ENCODE assay signal across 28 mouse cellular contexts in the genomic region with DNA sequence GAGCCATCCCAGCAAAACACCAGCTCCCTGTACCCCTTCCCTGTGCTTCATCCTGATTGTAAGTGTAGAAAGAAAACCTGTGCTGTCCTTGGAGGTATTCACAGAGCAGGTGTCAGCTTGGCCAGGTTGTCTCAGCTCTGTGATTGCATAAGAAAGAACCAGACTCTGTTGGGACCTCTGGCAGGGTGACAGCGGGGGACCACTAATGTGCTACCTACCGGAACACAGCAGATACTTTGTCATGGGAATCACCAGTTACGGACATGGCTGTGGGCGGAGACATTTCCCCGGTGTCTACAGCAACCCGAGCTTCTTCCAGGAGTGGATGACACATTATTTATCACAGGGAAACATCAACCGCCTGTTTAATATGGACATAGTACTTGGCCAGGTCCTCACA. TPM values are rescaled to one million over a fixed set of nuclear protein-coding genes. Genes with fewer than 3 reads are reported as not detected.
A peak's percentile ranks its signal among the peaks of the same experiment; 100 is the strongest.
DNase-seq lines count a peak whose midpoint lies in the region; TF ChIP-seq lines count a peak whose summit lies in the region.
"Had no signal": no experiment of that assay in that cellular context is flagged by ENCODE, and none has a peak within 500 bp of the region (broad histone marks: within the 10 kb centered on the region; RNA-seq: fewer than 3 reads in every experiment).

No protein-coding gene starts in this region.

- intact Hi-C loops in gastrocnemius, postnatal 14 days (cut with DNase I; ENCODE audit: low total_unique reads) = no loop called here

- peak; percentile 59 for DNase-seq in heart, adult 11 months
- no peak for DNase-seq in heart, adult 18-20 months
- no peak for DNase-seq in testis, postnatal 10 days (ENCODE audit: low spot score)
- DNase-seq in ES-CJ7 (ENCODE audit: low read depth, low spot score) (peak; percentile 66), ZHBTc4 (ENCODE audit: low read depth, low spot score) (peak; percentile 88)
- DNase-seq in gastrocnemius, postnatal 14 days = no peak
- no peak for DNase-seq in retina, embryonic 14.5 days (ENCODE audit: low spot score)
- DNase-seq: adrenal gland, adult 2 months; adrenal gland, postnatal 10 days; adrenal gland, postnatal 25 days; cerebellum, adult 11 months; cerebellum, adult 2 months; cerebellum, adult 9-10 months; cerebellum, postnatal 10 days; cerebellum, postnatal 25 days; forebrain, postnatal 0 days had no signal

- TF ChIP-seq CTCF in testis, adult 2 months (IDR thresholded peaks at IDR 0.05; ENCODE audit: control insufficient read depth, insufficient read depth, insufficient replicate concordance, low read depth, low read length) = no peak

- no peak for TF ChIP-seq POLR2A in testis, adult 2 months (IDR thresholded peaks at IDR 0.05; ENCODE audit: control insufficient read depth, low read depth, low read length)

- H3K4me3 ChIP-seq in testis, adult 2 months (ENCODE audit: control insufficient read depth, low read depth, low read length) = peak overlapping the region; percentile 66
- H3K4me3 ChIP-seq: embryonic facial prominence, embryonic 10.5 days; embryonic facial prominence, embryonic 12.5 days; forebrain, embryonic 13.5 days; forebrain, embryonic 15.5 days had no signal

- H3K36me3 ChIP-seq in testis, adult 2 months (ENCODE audit: control insufficient read depth, insufficient read depth, low read length) = no peaks in the 10 kb centered on the region
- H3K36me3 ChIP-seq: embryonic facial prominence, embryonic 10.5 days; embryonic facial prominence, embryonic 12.5 days; forebrain, embryonic 15.5 days had no signal

- H3K27me3 ChIP-seq in testis, adult 2 months (ENCODE audit: control insufficient read depth, insufficient read depth, low read length) = no peaks in the 10 kb centered on the region
- H3K27me3 ChIP-seq: embryonic facial prominence, embryonic 12.5 days; forebrain, embryonic 13.5 days; forebrain, embryonic 15.5 days had no signal

- no peaks in the 10 kb centered on the region for H3K4me1 ChIP-seq in testis, adult 2 months (ENCODE audit: control insufficient read depth, insufficient read depth, low read length)
- H3K4me1 ChIP-seq: embryonic facial prominence, embryonic 12.5 days; forebrain, embryonic 13.5 days; forebrain, embryonic 15.5 days had no signal

- no peak overlapping the region for H3K27ac ChIP-seq in testis, adult 2 months (ENCODE audit: control insufficient read depth, insufficient read depth, low read depth, low read length)
- H3K27ac ChIP-seq: embryonic facial prominence, embryonic 10.5 days; embryonic facial prominence, embryonic 12.5 days; forebrain, embryonic 13.5 days; forebrain, embryonic 15.5 days had no signal

RNA-seq across cellular contexts. Expression of gene Mettl7a1, which starts 11.6 kb away (rescaled TPM):
- total RNA-seq in heart, adult 18-20 months (2021) = 10 to 100 TPM; 46.0 to 60.5 TPM
- polyA plus RNA-seq in testis, adult 2 months (2012; rRNA removed) = 5.0 TPM in 2 replicates
- total RNA-seq in gastrocnemius, postnatal 14 days (2021) = 10 to 100 TPM; 18.5 to 23.0 TPM

RNA-seq across cellular contexts. Expression of gene Tmprss12, which starts 11.7 kb away (rescaled TPM):
- total RNA-seq in heart, adult 18-20 months (2021) = not detected
- polyA plus RNA-seq in testis, adult 2 months (2012; rRNA removed) = 27.5 and 36.5 TPM in 2 replicates
- not detected for total RNA-seq in gastrocnemius, postnatal 14 days (2021)
- total RNA-seq: adrenal gland, adult 2 months; adrenal gland, postnatal 10 days; adrenal gland, postnatal 25 days; adrenal gland, postnatal 4 days; forebrain, postnatal 0 days; MEL had no signal
- polyA plus RNA-seq: adrenal gland, adult 2 months; brain, embryonic 14.5 days; C2C12; cerebellum, adult 2 months; cortical plate, adult 2 months; embryonic facial prominence, embryonic 10.5 days; embryonic facial prominence, embryonic 12.5 days; embryonic facial prominence, embryonic 14.5 days; forebrain, embryonic 11.5 days; forebrain, embryonic 13.5 days; forebrain, embryonic 15.5 days; forebrain, postnatal 0 days had no signal

RNA-seq across cellular contexts. Expression of gene Mettl7a3, which starts 42.4 kb away (rescaled TPM):
- under 1 TPM in 1 of 2 experiments, not detected in 1; 0.18 TPM for total RNA-seq in heart, adult 18-20 months (2021)
- not detected in 2 replicates for polyA plus RNA-seq in testis, adult 2 months (2012; rRNA removed)
- under 1 TPM in 1 of 2 experiments, not detected in 1; 0.21 TPM for total RNA-seq in gastrocnemius, postnatal 14 days (2021)
- total RNA-seq: adrenal gland, postnatal 25 days; forebrain, postnatal 0 days had no signal
- polyA plus RNA-seq: C2C12; embryonic facial prominence, embryonic 10.5 days; forebrain, embryonic 11.5 days; forebrain, embryonic 13.5 days; forebrain, embryonic 15.5 days; forebrain, postnatal 0 days had no signal

Comparison
In these comparisons a context has a peak if more than half of its experiments do, and no peak if none do; other contexts are left out.
1. DNase-seq: peak in heart, adult 11 months (single experiment), ES-CJ7 (single experiment) and ZHBTc4 (single experiment); none in heart, adult 18-20 months (0 of 2), testis, postnatal 10 days (single experiment), gastrocnemius, postnatal 14 days (single experiment) and retina, embryonic 14.5 days (single experiment).